Mouse (Mus musculus) frontal cortex, adult (tissue): ENCODE measurements at regions not wholly inside any gene's neighbourhood (a gene's known extent, or its start where the extent isn't known, plus 50 kb on each side); places are given as distances from the start of the nearest gene placed in this dataset.
A peak's percentile ranks its signal among the peaks of the same experiment; 100 is the strongest.

Experiments used
- ATAC-seq: cut with Nextera tagmentation; 2 replicates; pipeline ENCODE4 v1.9.2; 2017; ENCODE audit warnings: mild to moderate bottlenecking, moderate library complexity, mixed read lengths; ENCODE audit not compliant: low TSS enrichment

GRCm38 (mm10) chr3:54103098-54103497, 52.7 kb upstream of the Trpc4 start:
- ATAC-seq: peak; percentile 93

- ATAC-seq: no peak
Observed at GRCm38 (mm10) chr3:54083634-54084033, 72.2 kb upstream of the Trpc4 start.

- ATAC-seq: no peak
Observed at GRCm38 (mm10) chr3:54076461-54076860, 79.4 kb upstream of the Trpc4 start.

GRCm38 (mm10) chr3:54060653-54061052, 95.2 kb upstream of the Trpc4 start:
- no peak for ATAC-seq

GRCm38 (mm10) chr3:54054376-54054775, 101.5 kb upstream of the Trpc4 start:
- no peak for ATAC-seq

GRCm38 (mm10) chr3:54049370-54049769, 106.5 kb upstream of the Trpc4 start:
- ATAC-seq: peak; percentile 82

GRCm38 (mm10) chr3:54048091-54048670, 107.7 kb upstream of the Trpc4 start:
- no peak for ATAC-seq

- ATAC-seq: no peak
Observed at GRCm38 (mm10) chr3:54027365-54027764, 128.5 kb upstream of the Trpc4 start.

GRCm38 (mm10) chr3:54020196-54020595, 135.6 kb upstream of the Trpc4 start:
- no peak for ATAC-seq

GRCm38 (mm10) chr3:54017943-54018649, 137.7 kb upstream of the Trpc4 start:
- no peak for ATAC-seq

- peak; percentile 27; the same call in 1 of the 2 replicates for ATAC-seq
Observed at GRCm38 (mm10) chr3:54016877-54017276, 139.0 kb upstream of the Trpc4 start.

GRCm38 (mm10) chr3:54011016-54011415, 144.8 kb upstream of the Trpc4 start:
- peak; percentile 85 for ATAC-seq

GRCm38 (mm10) chr3:53992993-53993392, 129.4 kb upstream of the Ufm1 start:
- no peak for ATAC-seq

GRCm38 (mm10) chr3:53988796-53989195, 125.2 kb upstream of the Ufm1 start:
- ATAC-seq: peak; percentile 88

GRCm38 (mm10) chr3:53988256-53988655, 124.6 kb upstream of the Ufm1 start:
- peak; percentile 31 for ATAC-seq

GRCm38 (mm10) chr3:53987316-53987715, 123.7 kb upstream of the Ufm1 start:
- ATAC-seq: no peak

GRCm38 (mm10) chr3:53984743-53985550, 121.3 kb upstream of the Ufm1 start:
- ATAC-seq: no peak

GRCm38 (mm10) chr3:53982311-53982710, 118.7 kb upstream of the Ufm1 start:
- ATAC-seq: no peak

- no peak for ATAC-seq
Observed at GRCm38 (mm10) chr3:53981585-53981984, 118.0 kb upstream of the Ufm1 start.

GRCm38 (mm10) chr3:53977379-53978080, 113.9 kb upstream of the Ufm1 start:
- ATAC-seq: no peak

- ATAC-seq: peak; percentile 89
Observed at GRCm38 (mm10) chr3:53974905-53975551, 111.4 kb upstream of the Ufm1 start.
